Mouse (Mus musculus) adrenal gland (tissue): ENCODE measurements around the gene Arhgef28.
"Not testable (repeated sequence)": the region's sequence is repeated elsewhere in the genome, so short reads cannot be mapped to it uniquely, and the experiment has no call there.

ENCODE experiments used
- intact Hi-C: fragments of 180-260 bp; cut with DNase I; formaldehyde crosslinking; loops from one replicate; pipeline ENCODE4 v1.15.1; 2025

Arhgef28 gene

DNA sequence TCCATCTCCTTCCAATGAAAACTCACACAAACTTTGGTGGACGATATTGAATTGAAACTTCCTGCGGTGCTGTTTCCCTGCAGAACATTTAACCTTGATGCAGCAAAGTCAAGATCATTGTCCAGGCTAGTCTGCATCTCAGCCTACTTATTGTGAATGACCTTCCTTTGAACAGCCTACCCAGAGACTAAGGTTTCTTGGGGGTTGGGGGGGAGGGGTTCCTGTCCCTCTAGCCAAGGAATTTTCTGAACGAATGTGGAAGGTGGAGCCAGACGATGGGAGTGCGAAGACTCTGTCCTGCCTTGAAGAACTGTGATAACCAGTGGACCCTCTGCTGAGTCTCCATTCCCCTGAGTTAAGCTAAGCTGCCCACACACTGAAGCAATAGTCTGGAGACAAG, 80.6 kb downstream of the Arhgef28 start:
- intact Hi-C loops: no loop called here

DNA sequence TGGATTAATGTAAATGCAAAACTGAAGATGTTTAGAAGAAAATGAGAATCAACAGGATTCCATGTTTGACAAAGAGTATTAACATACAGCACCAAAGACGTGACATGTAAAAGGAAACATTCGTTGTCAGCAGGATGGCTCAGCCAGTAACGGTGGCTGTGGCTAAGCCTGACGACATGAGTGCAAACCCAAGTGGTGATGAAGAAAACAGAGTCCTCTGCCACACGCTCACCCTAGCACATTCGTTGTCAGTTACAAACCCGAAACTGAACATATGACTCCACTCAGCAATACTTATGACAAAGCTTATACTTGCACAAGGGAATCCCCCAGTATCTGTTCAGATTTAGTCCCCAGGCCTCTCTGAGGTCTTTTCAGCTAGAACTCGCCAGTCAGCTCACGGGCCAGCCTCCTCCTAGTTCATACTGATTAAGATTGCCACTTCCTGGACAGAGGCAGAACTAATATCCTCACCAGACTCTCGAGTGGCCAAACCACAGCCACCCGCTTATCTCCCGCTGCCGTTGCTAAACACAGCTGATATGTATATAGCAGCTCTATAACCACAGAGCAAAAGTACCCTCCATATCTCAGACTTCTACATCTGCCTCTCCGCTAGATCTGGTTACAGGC, 82.0 kb downstream of the Arhgef28 start:
- intact Hi-C loops: no loop called here

DNA sequence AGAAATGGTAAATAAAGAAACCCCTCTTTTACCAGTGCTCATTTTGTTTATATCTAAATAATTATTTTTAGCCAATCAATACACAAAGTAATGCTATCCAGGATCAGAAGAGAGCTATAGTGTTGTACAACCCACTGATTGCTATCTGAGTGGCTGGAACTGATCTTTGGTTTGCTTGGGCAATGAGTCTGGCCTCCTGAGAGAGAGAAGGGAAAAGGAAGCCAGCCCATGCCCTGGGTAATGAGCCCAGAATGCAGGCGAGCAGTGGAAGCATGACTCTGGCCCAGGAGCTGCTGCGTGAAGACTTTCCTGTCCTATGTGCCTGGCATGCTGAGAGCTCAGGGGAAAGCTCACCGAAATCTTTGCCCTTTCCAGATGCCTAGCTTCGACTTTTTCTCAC, 83.5 kb downstream of the Arhgef28 start:
- intact Hi-C loops: no loop called here

DNA sequence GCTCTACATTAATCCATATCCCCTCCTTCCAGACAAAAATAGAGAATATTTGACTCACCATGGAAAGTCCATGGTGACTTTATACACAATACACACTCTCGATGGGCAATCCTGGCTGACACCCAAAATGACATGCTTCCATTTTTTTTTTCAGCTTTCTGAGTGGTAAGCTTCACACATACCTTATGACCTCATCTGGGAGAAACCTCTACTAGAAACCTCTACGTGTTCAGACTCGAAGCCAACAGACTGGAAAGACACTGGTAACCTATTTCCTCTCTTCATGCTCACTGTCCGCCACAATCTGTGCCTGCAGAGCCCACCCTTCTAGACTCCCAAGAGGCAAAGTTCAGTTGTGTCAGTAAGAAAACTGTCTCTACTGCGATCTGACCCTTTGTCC, 84.2 kb downstream of the Arhgef28 start:
- intact Hi-C loops: no loop called here

DNA sequence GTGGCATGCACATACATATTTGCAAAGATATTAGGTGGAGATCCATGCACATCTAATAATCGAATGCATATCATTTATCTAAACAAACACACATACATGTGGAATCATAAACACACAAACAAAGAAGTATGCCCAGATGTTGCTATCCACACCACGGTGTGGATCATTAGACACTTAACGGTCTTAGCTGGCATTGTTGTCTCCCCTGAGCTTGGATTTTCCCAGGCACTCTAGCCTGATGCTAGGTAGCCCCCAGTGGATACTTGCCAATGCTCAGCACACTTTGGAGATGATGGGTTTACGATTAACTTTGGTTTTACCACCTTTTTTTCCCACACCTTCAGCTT, 85.1 kb downstream of the Arhgef28 start:
- intact Hi-C loops: no loop called here

DNA sequence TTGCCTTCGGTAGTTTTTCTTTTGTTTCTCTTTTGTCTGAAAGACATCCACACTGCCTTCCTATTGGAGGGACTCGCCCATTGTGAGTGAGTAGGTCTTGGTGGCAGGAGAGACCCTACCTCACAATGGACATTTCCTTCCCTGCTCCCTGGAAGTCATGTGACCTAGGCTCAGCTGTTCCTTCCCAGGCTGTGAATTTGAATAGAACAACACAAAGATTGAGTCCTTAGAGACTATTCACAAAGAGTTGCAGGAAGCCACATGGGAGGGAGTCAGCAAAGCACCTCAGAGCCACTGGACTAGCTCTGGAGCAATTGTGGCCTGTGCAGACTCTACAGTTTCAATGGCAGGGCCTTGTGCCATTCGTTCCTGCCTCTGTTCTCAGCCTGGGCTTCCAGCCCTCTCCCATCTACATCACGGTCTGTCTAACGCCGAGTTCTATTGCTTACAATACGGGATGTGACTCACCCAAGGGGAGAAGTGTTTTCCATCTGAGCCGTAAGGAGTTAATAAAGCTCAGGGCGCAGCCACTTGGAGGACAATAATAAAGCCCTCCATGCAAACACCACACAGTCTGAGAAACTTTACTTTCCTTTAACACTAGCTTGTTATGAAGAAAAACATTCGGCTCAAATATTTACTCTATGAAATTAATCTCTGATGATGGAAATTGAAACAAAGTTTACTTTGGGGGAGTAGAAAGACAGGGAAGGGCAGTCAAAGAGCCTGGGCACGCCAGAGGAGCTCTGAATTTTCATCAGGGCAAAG, 85.7 kb downstream of the Arhgef28 start:
- intact Hi-C loops: no loop called here

DNA sequence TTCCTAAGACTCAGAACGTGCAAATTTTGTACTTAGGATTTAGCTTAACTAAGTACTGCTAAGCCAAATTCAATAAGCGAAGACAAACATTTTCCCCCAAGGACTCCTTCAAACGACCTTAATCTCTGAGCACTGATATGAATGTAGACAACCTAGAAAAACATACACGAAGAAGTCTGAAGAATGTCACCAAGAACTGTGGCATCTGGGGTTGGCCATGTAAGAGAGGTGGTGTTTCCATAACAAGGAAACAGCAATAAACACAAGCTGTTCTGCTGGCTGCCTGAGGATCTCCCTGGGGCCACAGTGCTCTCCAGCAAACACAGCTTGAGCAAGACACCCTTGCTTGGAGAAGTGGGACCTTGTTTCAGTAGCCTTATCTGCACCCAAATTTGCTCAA, 87.9 kb downstream of the Arhgef28 start:
- intact Hi-C loops: no loop called here

DNA sequence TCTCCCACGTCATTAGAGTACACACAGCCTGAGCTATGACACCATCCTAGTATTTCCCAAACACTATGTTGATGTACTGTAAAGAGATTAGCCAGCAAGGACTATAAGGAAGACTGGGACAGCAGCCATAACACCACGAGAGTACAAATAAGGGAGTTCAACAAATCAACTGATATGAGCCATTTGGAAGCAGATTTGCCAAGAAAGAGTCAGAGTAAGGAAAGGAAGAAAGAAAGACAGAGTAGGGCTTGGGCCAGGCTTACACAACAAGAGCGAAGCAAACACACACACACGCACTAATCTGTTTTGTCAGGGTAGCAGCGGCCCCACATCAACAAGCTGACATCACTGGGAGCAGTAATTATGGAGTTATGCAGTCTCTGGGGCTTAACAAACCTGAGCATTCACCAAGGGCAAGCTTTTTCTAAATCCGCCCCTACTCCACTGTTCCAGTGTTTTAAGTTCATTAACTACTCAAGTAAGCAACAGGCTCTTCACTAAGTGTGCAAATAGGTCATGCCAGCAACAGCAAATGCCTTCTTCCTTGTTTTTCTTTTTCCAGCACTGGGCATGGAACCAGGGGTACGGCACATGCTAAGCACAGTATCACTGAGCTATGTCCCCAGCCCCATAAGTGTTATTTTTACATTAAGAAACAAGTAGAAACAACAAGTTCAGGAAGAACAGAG, 88.5 kb downstream of the Arhgef28 start:
- intact Hi-C loops: no loop called here

DNA sequence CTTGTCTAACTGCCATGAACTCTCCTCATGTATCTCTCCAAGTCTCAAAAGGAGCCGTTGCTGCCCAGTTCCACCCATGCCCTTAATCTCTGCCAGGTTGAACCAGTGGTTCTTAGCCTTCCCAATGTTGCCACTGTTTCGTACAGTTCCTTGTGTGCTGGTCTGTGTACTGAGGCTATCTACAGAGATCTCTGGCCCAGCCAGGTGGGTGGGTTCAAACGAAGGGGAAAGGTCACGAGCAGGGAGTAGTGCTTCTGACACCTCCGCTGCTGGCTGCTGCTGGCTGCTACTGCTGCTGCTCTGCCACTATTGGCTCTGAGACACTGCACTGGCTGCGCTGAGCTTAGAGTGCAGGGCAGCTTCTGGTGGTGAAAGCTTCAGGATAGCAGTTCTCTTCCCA, 90.6 kb downstream of the Arhgef28 start:
- intact Hi-C loops: no loop called here

DNA sequence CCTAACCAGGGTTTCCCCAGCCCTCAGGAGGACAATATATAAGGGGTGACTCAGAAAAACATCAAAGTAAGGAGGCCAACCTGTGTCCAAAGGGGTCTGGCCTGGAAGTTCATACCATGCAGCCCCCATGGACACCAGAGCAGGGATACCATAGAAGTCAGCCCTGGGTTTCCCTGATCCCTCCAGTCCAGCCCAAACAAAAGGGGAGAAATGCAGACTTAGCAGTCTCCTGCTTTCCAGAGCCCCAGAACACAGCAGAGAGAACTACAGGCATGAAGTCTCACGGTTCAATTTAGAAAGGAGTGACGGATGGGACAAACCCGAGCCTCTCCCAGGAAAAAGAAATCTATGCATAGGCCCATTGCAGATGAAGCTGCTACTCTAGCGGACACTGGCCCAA, 91.2 kb downstream of the Arhgef28 start:
- intact Hi-C loops: no loop called here

DNA sequence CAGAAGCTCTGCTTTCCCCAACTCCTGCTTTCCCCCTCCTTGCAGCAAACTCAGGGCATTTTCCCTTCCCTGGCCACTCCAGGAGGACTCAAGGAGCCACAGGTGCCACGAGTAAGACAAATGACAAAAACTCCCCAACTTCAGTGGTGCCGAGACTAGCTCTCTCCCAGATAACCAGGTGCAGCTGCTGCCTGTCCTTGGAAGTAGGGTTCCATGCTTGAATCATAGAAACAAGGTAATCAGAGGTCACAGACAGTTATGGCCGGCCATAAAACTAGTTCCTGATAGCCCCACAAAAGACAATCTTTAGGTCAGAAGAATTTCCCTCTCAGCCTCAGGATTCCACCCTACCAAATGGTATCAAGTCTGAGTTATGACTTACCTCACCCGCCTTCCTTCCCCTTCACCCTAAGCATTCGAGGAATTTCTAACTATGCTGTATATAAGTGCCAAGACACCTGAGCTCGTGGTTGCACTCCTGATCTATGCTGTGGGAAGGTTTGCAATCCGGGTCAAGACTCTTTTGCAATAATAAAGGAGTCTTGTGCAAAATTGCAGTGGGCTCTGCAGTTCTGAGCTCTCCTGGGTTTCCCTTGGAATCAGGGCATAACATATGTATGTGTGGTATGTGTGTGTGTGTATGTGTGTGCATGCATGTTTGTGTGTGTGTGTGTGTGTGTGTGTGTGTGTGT, 93.3 kb downstream of the Arhgef28 start:
- intact Hi-C loops: no loop called here

DNA sequence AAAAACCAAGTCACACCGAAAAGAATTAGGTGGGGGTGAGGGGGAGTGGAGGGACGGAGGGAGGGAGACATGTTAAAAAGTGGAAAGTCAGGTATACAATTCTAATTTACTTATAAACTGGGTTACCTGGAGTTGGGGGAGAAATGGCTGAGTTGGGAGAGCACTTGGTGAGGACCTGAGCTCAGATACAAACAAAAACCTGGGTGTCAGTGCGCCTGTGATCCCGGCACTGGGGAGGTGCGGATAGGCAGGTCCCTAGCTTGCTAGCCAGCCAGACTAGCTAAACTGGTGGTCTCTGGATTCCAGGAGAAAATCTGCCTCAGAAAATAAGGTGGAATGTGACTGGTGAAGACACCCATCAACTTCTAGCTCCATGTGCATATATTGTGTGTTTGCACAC, 94.7 kb downstream of the Arhgef28 start:
- intact Hi-C loops: no loop called here

DNA sequence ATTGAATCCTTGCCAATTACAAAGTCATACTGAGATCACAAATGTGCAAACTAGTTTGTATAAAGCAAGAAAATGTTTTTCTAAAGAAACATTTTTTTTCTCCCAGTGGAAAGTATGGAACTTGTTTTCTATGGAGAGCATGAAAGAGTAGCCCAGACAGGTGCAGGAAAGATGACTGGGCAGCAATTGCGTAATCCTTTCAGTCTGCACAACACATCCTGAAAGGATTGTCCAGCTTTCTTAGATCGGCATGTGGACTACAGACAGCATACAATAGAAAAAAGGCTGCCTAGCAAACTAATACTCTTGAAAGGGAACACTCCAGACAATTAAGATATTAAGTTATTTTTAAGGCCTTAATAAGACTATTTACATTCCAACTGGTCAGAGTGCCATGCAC, 95.2 kb downstream of the Arhgef28 start:
- intact Hi-C loops: no loop called here

DNA sequence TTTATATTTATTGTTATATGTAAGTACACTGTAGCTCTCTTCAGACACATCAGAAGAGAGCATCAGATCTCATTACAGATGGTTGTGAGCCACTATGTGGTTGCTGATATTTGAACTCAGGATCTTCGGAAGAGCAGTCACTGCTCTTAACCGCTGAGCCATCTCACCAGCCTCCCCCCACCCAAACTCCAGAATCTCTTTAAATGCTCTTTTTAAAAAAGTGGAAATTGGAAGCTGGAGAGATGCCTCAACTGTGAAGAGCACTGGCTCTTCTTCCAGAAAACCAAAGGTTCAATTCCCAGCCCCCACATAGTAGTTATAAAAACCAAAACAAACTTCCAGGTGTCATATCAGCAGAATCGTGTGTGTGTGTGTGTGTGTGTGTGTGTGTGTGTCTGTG, 97.8 kb downstream of the Arhgef28 start:
- intact Hi-C loops: not testable (repeated sequence)

DNA sequence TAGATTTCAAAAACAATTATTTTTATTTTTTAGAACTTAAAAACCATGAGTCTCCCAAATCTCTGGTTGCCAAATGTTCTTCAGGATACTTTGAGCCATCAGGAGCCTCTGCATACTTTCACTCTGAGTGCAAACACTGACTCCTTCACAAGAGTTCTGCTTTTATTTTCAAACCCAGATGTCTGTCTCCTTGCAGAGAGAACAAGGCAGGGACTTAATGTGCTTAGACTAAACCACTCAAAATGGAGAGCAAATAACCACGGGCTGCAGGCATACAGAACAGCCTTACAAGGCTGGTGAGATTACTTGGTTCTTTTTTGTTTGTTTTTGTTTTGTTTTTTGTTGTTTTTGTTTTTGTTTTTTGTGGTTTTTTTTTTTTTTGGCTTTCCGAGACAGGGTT, 98.6 kb downstream of the Arhgef28 start:
- intact Hi-C loops: no loop called here

DNA sequence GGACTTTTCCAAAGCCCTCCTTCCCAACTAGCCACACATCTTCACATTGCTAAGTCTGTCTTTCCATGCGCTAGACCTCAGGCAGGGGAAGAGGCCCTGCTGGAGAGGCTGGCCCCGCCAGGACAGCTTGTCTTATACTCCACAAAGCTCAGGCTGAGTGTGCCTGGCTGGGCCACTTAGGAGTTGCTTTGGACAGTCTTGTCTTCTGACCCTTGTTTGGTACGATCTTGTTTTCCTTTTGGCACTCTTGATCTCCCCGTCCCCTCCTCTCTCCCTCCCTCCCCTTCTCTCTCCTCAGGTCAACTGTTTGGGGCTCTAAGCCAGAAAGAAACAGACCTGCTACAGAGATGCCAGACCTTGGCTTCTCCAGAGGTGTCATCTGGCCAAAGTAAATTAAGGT, 110.3 kb downstream of the Arhgef28 start:
- intact Hi-C loops: no loop called here

DNA sequence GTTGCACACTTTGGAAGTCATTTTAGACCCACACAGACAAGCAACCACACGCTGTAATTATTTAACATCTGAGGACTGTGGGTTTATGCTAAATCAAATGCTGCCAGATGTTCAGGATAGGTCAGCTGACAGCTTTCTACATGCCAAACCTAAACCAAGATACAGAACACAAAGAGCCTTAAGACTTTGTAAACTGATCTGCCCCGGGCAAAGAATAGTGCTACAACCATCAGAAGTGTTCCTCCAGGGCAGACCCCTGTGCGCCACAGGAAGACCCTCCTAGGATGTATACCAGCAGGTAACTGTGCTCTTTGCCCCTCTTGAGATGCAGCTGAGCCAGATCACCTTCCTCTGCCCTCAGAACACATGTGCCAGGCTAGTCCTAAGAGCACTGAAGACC, 111.9 kb downstream of the Arhgef28 start:
- intact Hi-C loops: no loop called here

DNA sequence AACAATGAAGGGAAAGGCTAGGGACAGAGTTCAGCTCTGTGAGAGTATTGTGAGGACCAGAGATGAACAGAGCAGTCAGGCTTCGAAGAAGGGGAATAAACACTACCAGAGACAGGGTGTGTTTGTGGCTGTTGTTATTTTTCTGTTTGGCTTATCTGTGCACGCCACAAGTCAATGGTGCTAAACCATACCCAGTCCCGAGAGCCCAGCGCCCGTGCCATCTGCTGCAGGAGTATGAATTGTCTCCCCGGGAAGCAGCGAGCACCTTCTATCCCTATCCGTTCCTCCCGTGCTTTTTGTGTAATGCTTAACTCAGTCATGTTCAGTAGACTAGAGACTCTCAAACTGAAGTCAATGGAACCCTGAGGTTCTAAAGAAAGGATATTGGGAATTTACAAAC, 112.8 kb downstream of the Arhgef28 start:
- intact Hi-C loops: no loop called here

DNA sequence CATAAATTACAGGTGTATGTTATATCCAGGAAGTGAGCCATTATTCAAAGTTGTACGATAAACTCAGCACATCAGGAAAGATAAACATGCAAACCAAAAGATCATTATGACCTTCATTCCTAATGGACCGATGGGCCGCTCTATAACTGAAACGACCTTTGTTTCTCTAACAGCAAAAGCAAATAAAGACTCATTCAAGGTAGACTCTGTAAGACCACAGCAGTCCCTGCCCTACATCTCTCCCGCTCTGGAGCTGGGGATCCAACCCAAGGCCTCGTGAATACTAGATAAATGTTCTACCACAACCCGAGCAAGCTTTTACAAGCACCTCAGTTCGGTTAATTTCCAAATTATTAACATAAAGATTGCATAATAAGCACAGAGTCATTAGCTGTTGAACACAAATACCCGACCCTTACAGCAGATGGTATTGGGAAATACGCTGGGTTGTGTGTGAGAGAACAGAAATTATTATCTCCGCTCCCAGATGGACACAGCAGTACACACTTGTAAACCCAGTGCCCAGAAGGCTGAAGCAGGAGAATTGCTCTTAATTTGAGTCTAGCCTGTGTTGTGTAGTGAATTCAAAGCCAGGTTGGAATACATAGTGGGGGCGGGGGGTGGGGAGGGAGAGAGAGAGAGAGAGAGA, 113.8 kb downstream of the Arhgef28 start:
- intact Hi-C loops: no loop called here

DNA sequence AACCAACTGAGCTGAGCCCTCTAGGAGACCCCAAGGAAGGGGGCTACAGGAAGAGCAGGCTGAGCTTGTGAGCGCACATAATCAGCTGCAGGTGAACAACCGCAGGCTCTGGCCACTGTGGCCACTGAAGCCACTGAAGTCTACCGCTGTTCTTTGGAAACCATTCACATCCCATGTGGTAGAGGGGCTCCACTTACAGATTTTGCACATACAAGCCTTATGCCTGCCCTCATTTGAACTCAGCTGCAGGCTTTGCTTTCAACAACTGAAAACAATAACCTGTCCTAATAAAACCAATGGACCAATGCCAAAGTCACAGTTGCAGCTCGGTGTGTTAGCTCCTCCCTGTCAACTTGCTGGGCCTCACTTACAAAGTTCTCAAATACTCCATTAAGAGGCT, 126.6 kb downstream of the Arhgef28 start:
- intact Hi-C loops: no loop called here

DNA sequence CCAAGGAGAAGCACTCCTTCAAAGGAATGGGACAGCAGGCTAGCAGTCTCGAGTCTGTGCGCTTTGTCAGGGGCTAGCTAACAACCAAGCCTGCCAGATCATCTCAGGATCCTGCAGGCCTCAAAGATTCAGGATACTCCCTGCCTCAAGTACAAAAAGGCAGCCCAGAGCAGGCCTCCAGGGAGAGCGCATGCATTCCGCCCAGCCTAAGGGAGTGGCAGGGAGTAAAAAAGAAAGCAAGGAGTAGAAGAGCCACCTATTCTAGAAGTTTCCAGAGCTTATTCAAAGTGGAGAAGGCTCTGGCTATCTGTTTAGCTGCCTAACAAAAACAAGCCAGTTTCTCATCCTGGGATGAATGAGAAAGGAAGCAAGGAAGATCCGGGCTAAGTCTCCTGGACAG, 128.0 kb downstream of the Arhgef28 start:
- intact Hi-C loops: no loop called here

DNA sequence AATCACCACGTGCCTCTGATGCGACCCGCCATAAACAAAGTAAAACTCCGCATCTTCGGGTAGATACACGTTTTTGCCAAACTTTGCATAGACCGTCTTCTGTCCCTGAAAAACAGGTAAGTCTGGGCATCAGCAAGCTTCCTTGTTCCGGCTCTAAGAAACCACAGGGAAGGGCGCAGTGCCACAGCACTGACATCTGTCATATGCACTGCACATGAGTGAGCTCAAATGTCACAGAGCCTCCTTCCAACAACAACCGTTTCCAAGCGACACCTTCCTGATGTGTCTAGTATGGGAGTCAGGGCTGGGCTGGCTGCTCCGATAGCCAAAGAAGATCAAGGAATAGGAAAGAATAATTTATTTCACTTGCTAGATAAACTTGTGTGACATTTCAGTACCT, 129.0 kb downstream of the Arhgef28 start:
- intact Hi-C loops: no loop called here
